8 mouse cellular contexts compared by ENCODE assay signal in genomic region chr5:29195570-29196263, GRCm38 (mm10). TPM values are rescaled to one million over a fixed set of nuclear protein-coding genes. Genes with fewer than 3 reads are reported as not detected.
A peak's percentile ranks its signal among the peaks of the same experiment; 100 is the strongest.
DNase-seq lines count a peak whose midpoint lies in the region; ATAC-seq lines count a peak whose summit lies in the region.

Gene Rnf32 (plus strand): TSS chr5:29195992.

- peak; percentile 96 for ATAC-seq in forebrain, embryonic 11.5 days (replicated peaks; ENCODE audit: low FRiP score)
- peak; percentile 94 for ATAC-seq in heart, embryonic 16.5 days (replicated peaks; ENCODE audit: extremely low read depth, insufficient read depth, low FRiP score)
- peak; percentile 87 for ATAC-seq in liver, embryonic 12.5 days
- ATAC-seq in stomach, embryonic 15.5 days (ENCODE audit: insufficient read depth, low FRiP score, low read depth): peak; percentile 94

- H3K4me3 ChIP-seq in brown adipose tissue, adult 24 weeks (ENCODE audit: insufficient read depth, low read depth, low read length): peak within 1 kb of the TSS; percentile 63
- H3K4me3 ChIP-seq in forebrain, embryonic 11.5 days (ENCODE audit: low read depth, low read length): peak within 1 kb of the TSS; percentile 53
- peak within 1 kb of the TSS; percentile 76 for H3K4me3 ChIP-seq in heart, embryonic 16.5 days (ENCODE audit: low read length)
- H3K4me3 ChIP-seq in liver, embryonic 12.5 days: peak within 1 kb of the TSS; percentile 57
- peak within 1 kb of the TSS; percentile 62 for H3K4me3 ChIP-seq in stomach, embryonic 15.5 days (replicated peaks)

- H3K36me3 ChIP-seq in forebrain, embryonic 11.5 days (ENCODE audit: control insufficient read depth, insufficient read depth, low read length): no peaks in the 10 kb centered on the region
- H3K36me3 ChIP-seq in heart, embryonic 16.5 days (ENCODE audit: control insufficient read depth, insufficient read depth): no peaks in the 10 kb centered on the region
- H3K36me3 ChIP-seq in liver, embryonic 12.5 days: no peaks in the 10 kb centered on the region
- no peaks in the 10 kb centered on the region for H3K36me3 ChIP-seq in stomach, embryonic 15.5 days

- peak; percentile 91 for DNase-seq in CD4-positive, CD25-positive, alpha-beta regulatory T cell, adult 2 months (ENCODE audit: low read depth, low spot score)
- DNase-seq in forebrain, embryonic 11.5 days (ENCODE audit: low spot score): peak; percentile 97
- peak; percentile 87 for DNase-seq in kidney, postnatal 14 days
- peak; percentile 94 for DNase-seq in neural tube, embryonic 10.5 days (ENCODE audit: extremely low spot score, low spot score)

- H3K9ac ChIP-seq in forebrain, embryonic 11.5 days (ENCODE audit: low read length): peak within 1 kb of the TSS; percentile 88
- H3K9ac ChIP-seq in heart, embryonic 16.5 days (ENCODE audit: low read length): peak within 1 kb of the TSS; percentile 77
- peak within 1 kb of the TSS; percentile 56 for H3K9ac ChIP-seq in liver, embryonic 12.5 days
- peak within 1 kb of the TSS; percentile 53; the same call in 1 of the 2 replicates for H3K9ac ChIP-seq in stomach, embryonic 15.5 days

- H3K4me1 ChIP-seq in brown adipose tissue, adult 24 weeks (ENCODE audit: control insufficient read depth, insufficient read depth, insufficient read length, low read length): no peaks in the 10 kb centered on the region
- peaks cover 2% of the 10 kb centered on the region; the same call in 1 of the 2 replicates for H3K4me1 ChIP-seq in forebrain, embryonic 11.5 days (replicated peaks; ENCODE audit: control insufficient read depth, insufficient read depth, low read length)
- H3K4me1 ChIP-seq in heart, embryonic 16.5 days (ENCODE audit: control insufficient read depth, insufficient read depth, low read length): no peaks in the 10 kb centered on the region
- H3K4me1 ChIP-seq in liver, embryonic 12.5 days: peaks cover 14% of the 10 kb centered on the region
- H3K4me1 ChIP-seq in stomach, embryonic 15.5 days: no peaks in the 10 kb centered on the region

- H3K27me3 ChIP-seq in forebrain, embryonic 11.5 days (ENCODE audit: control insufficient read depth, insufficient read depth, low read length): no peaks in the 10 kb centered on the region
- H3K27me3 ChIP-seq in heart, embryonic 16.5 days (ENCODE audit: control insufficient read depth, insufficient read depth, low read length): no peaks in the 10 kb centered on the region
- peaks cover 36% of the 10 kb centered on the region for H3K27me3 ChIP-seq in liver, embryonic 12.5 days (replicated peaks)
- H3K27me3 ChIP-seq in stomach, embryonic 15.5 days (replicated peaks): no peaks in the 10 kb centered on the region

- H3K27ac ChIP-seq in brown adipose tissue, adult 24 weeks (replicated peaks; ENCODE audit: low read depth, low read length): no peak within 1 kb of the TSS
- H3K27ac ChIP-seq in forebrain, embryonic 11.5 days (ENCODE audit: low read depth, low read length): peak within 1 kb of the TSS; percentile 59; the same call in 1 of the 2 replicates
- peak within 1 kb of the TSS; percentile 2; the same call in 1 of the 2 replicates for H3K27ac ChIP-seq in heart, embryonic 16.5 days (ENCODE audit: low read length)
- no peak within 1 kb of the TSS for H3K27ac ChIP-seq in liver, embryonic 12.5 days
- H3K27ac ChIP-seq in stomach, embryonic 15.5 days: peak within 1 kb of the TSS; percentile 81

- H3K4me2 ChIP-seq in forebrain, embryonic 11.5 days (ENCODE audit: low read depth, low read length, severe bottlenecking): peak within 1 kb of the TSS; percentile 66
- H3K4me2 ChIP-seq in heart, embryonic 16.5 days (ENCODE audit: low read depth, low read length): peak within 1 kb of the TSS; percentile 91
- peak within 1 kb of the TSS; percentile 83 for H3K4me2 ChIP-seq in liver, embryonic 12.5 days
- peak within 1 kb of the TSS; percentile 80 for H3K4me2 ChIP-seq in stomach, embryonic 15.5 days

- WGBS in forebrain, embryonic 11.5 days: under 1% methylated on average over 68 of the region's 70 CpGs
- WGBS in heart, embryonic 16.5 days: under 1% methylated on average over 69 of the region's 70 CpGs
- WGBS in liver, embryonic 12.5 days (ENCODE audit: insufficient replicate concordance): 1% methylated on average over 65 of the region's 70 CpGs
- WGBS in stomach, embryonic 15.5 days: under 1% methylated on average over 63 of the region's 70 CpGs

- H3K9me3 ChIP-seq in forebrain, embryonic 11.5 days (ENCODE audit: control insufficient read depth, low read length): no peaks in the 10 kb centered on the region
- no peaks in the 10 kb centered on the region for H3K9me3 ChIP-seq in heart, embryonic 16.5 days (replicated peaks; ENCODE audit: control insufficient read depth, low read length)
- H3K9me3 ChIP-seq in liver, embryonic 12.5 days (replicated peaks): no peaks in the 10 kb centered on the region
- no peaks in the 10 kb centered on the region for H3K9me3 ChIP-seq in stomach, embryonic 15.5 days

RNA-seq across cellular contexts. Expression of gene Rnf32, which starts in this region (rescaled TPM):
- polyA plus RNA-seq in brown adipose tissue, adult 24 weeks (2012; ENCODE audit: insufficient read depth, insufficient read length, missing spikeins): not detected in 2 replicates
- 6.4 and 7.5 TPM in 2 replicates for polyA plus RNA-seq in forebrain, embryonic 11.5 days (2014; fragmentation: Nextera tagmentation; extraction: Ambion mirVana)
- 1.6 and 1.7 TPM in 2 replicates for polyA plus RNA-seq in heart, embryonic 16.5 days (2015; fragmentation: Nextera tagmentation; extraction: Ambion mirVana)
- polyA plus RNA-seq in liver, embryonic 12.5 days (2016; fragmentation: Nextera tagmentation; extraction: Ambion mirVana): 0.33 and 0.46 TPM in 2 replicates
- 7.8 and 8.2 TPM in 2 replicates for polyA plus RNA-seq in stomach, embryonic 15.5 days (2015; fragmentation: Nextera tagmentation; extraction: Ambion mirVana)

Comparison
In these comparisons a context has a peak if more than half of its experiments do, and no peak if none do; other contexts are left out.
1. Peak in ATAC-seq, H3K4me3 ChIP-seq, H3K9ac ChIP-seq and H3K4me2 ChIP-seq in liver, embryonic 12.5 days; RNA of the gene not detected or under 1 TPM.
2. H3K27ac ChIP-seq: peak in forebrain, embryonic 11.5 days (single experiment), heart, embryonic 16.5 days (single experiment) and stomach, embryonic 15.5 days (single experiment); none in brown adipose tissue, adult 24 weeks (single experiment) and liver, embryonic 12.5 days (single experiment).
3. Peak in every context shown above with its lines, with median percentiles within 50 percentile points of each other: DNase-seq, H3K4me3 ChIP-seq, ATAC-seq, H3K4me2 ChIP-seq and H3K9ac ChIP-seq.